Mouse (Mus musculus) left cerebral cortex, adult 2 months (tissue): ENCODE results near the gene Gfi1b. TPM values are rescaled to one million over a fixed set of nuclear protein-coding genes. Genes with fewer than 3 reads are reported as not detected.
A peak's percentile ranks its signal among the peaks of the same experiment; 100 is the strongest.

Source experiments
- DNase-seq, 2 experiments: peaks; one replicate each; pipeline ENCODE4 v3.0.0; 2021 to 2022; ENCODE audit warnings: low spot score in 2 of 2, mixed read lengths in 1 of 2; ENCODE audit errors: extremely low spot score in 1 of 2
- H3K27ac ChIP-seq: fragments of 200-600 bp; 2 replicates; pipeline ENCODE4 v1.8.1; 2022
- H3K4me3 ChIP-seq: fragments of 200-600 bp; 2 replicates; pipeline ENCODE4 v1.8.1; 2022
- CTCF ChIP-seq: fragments of 200-600 bp; IDR thresholded peaks from 2 replicates; pipeline ENCODE4 v1.8.1; 2022; ENCODE audit warnings: antibody characterized with exemption, mild to moderate bottlenecking, moderate library complexity
- intact Hi-C: fragments of 180-260 bp; cut with DNase I; formaldehyde crosslinking; loops from one replicate; pipeline ENCODE4 v1.15.1; 2025
- total RNA-seq, 2 experiments: library from RNA; stranded (reverse); gene quantifications; 2 replicates each; pipeline ENCODE4 v1.2.3; 2021

The Gfi1b gene
- total RNA-seq, 2 experiments from 2014 or later: not detected

- H3K27ac ChIP-seq: no peak overlapping the region
- intact Hi-C loops: no loop called here
These were observed 15.0 kb downstream of the Gfi1b start for GRCm38 (mm10) chr2:28606601-28607340.

GRCm38 (mm10) chr2:28605789-28606541 is 15.8 kb downstream of the Gfi1b start:
- DNase-seq: no peak
- H3K4me3 ChIP-seq: no peak overlapping the region
- H3K27ac ChIP-seq: no peak overlapping the region
- no peak for TF ChIP-seq CTCF
- intact Hi-C loops: no loop called here

More at GRCm38 (mm10) chr2:28606601-28607340, 15.0 kb downstream of the Gfi1b start:
- DNase-seq: no peak
- peak; percentile 41 for TF ChIP-seq CTCF
- no peak overlapping the region for H3K4me3 ChIP-seq

GRCm38 (mm10) chr2:28603542-28603941 is 18.2 kb downstream of the Gfi1b start:
- no peak for TF ChIP-seq CTCF
- H3K4me3 ChIP-seq: no peak overlapping the region
- H3K27ac ChIP-seq: no peak overlapping the region
- DNase-seq: no peak
- intact Hi-C loops: no loop called here

- no peak for TF ChIP-seq CTCF
- no peak overlapping the region for H3K27ac ChIP-seq
- intact Hi-C loops: no loop called here
- DNase-seq: no peak
- no peak overlapping the region for H3K4me3 ChIP-seq
These were observed 19.8 kb downstream of the Gfi1b start for GRCm38 (mm10) chr2:28601720-28602590.

- intact Hi-C loops: no loop called here
- no peak for TF ChIP-seq CTCF
- no peak for DNase-seq
These were observed 22.2 kb downstream of the Gfi1b start for GRCm38 (mm10) chr2:28599569-28599900.

GRCm38 (mm10) chr2:28598692-28599568 is 22.9 kb downstream of the Gfi1b start:
- TF ChIP-seq CTCF: no peak
- H3K27ac ChIP-seq: no peak overlapping the region
- H3K4me3 ChIP-seq: no peak overlapping the region
- DNase-seq: no peak
- intact Hi-C loops: no loop called here

More at GRCm38 (mm10) chr2:28599569-28599900, 22.2 kb downstream of the Gfi1b start:
- Histone ChIP-seq H3K27ac (no peak overlapping the region), H3K4me3 (no peak overlapping the region)

- no peak for TF ChIP-seq CTCF
- H3K4me3 ChIP-seq: no peak overlapping the region
- intact Hi-C loops: no loop called here
- DNase-seq: no peak
- no peak overlapping the region for H3K27ac ChIP-seq
These were observed 23.8 kb downstream of the Gfi1b start for GRCm38 (mm10) chr2:28597733-28598547.

- Histone ChIP-seq H3K4me3 (no peak overlapping the region), H3K27ac (no peak overlapping the region)
- intact Hi-C loops: no loop called here
- no peak for DNase-seq
- peak; percentile 12; the same call in 1 of the 2 replicates for TF ChIP-seq CTCF
These were observed 24.8 kb downstream of the Gfi1b start for GRCm38 (mm10) chr2:28596998-28597397.

- TF ChIP-seq CTCF: no peak
- DNase-seq: no peak
- H3K27ac ChIP-seq: no peak overlapping the region
- no peak overlapping the region for H3K4me3 ChIP-seq
- intact Hi-C loops: no loop called here
These were observed 25.8 kb downstream of the Gfi1b start for GRCm38 (mm10) chr2:28596021-28596420.

- intact Hi-C loops: loop anchor here (1.0 kb wide), 1 partner anchor 29 kb away; no protein-coding TSS in a partner anchor
These were observed 29.0 kb downstream of the Gfi1b start for GRCm38 (mm10) chr2:28592809-28593208.

More at GRCm38 (mm10) chr2:28592809-28593208, 29.0 kb downstream of the Gfi1b start:
- Histone ChIP-seq H3K27ac (no peak overlapping the region), H3K4me3 (no peak overlapping the region)
- TF ChIP-seq CTCF: peak; percentile 70
- DNase-seq: peak in 1 of 2 experiments; percentile 32
